ENCODE assay signal across 28 mouse cellular contexts in genomic region chr3:114833120-114833519, GRCm38 (mm10).
"Had no signal": no experiment of that assay in that cellular context is flagged by ENCODE, and none has a peak within 500 bp of the region (broad histone marks: within the 10 kb centered on the region; RNA-seq: fewer than 3 reads in every experiment).

No protein-coding gene starts in this region.

- H3K4me2 ChIP-seq: embryonic facial prominence, embryonic 12.5 days; embryonic facial prominence, embryonic 13.5 days; embryonic facial prominence, embryonic 15.5 days; forebrain, embryonic 12.5 days; forebrain, embryonic 13.5 days; forebrain, embryonic 15.5 days had no signal

- H3K9ac ChIP-seq: embryonic facial prominence, embryonic 12.5 days; embryonic facial prominence, embryonic 13.5 days; embryonic facial prominence, embryonic 15.5 days; forebrain, embryonic 12.5 days; forebrain, embryonic 13.5 days; forebrain, embryonic 15.5 days; forebrain, postnatal 0 days had no signal

- ATAC-seq: forebrain, embryonic 13.5 days; forebrain, embryonic 14.5 days; forebrain, embryonic 15.5 days; forebrain, embryonic 16.5 days; forebrain, postnatal 0 days had no signal

- H3K27ac ChIP-seq: embryonic facial prominence, embryonic 10.5 days; embryonic facial prominence, embryonic 12.5 days; embryonic facial prominence, embryonic 13.5 days; embryonic facial prominence, embryonic 15.5 days; forebrain, embryonic 10.5 days; forebrain, embryonic 12.5 days; forebrain, embryonic 13.5 days; forebrain, embryonic 15.5 days; gastrocnemius, adult 2 months; heart, adult 2 months had no signal

- H3K27me3 ChIP-seq: embryonic facial prominence, embryonic 12.5 days; embryonic facial prominence, embryonic 13.5 days; embryonic facial prominence, embryonic 15.5 days; forebrain, embryonic 12.5 days; forebrain, embryonic 13.5 days; forebrain, embryonic 15.5 days had no signal

- H3K36me3 ChIP-seq: embryonic facial prominence, embryonic 10.5 days; embryonic facial prominence, embryonic 12.5 days; embryonic facial prominence, embryonic 13.5 days; embryonic facial prominence, embryonic 15.5 days; forebrain, embryonic 10.5 days; forebrain, embryonic 12.5 days; forebrain, embryonic 15.5 days had no signal

- DNase-seq: cerebellum, adult 2 months; cerebellum, adult 8-10 months; cerebellum, adult 9-10 months; cerebellum, adult 9-11 months; cerebellum, postnatal 10 days; cerebellum, postnatal 14 days; cerebellum, postnatal 25 days; cerebellum, postnatal 36 days; embryo, embryonic 11 days; forebrain, postnatal 0 days; gastrocnemius, adult 2 months; gastrocnemius, postnatal 10 days; gastrocnemius, postnatal 14 days; gastrocnemius, postnatal 25 days; gastrocnemius, postnatal 36 days; heart, adult 11 months; heart, adult 2 months had no signal

- H3K4me1 ChIP-seq: embryonic facial prominence, embryonic 10.5 days; embryonic facial prominence, embryonic 12.5 days; embryonic facial prominence, embryonic 13.5 days; embryonic facial prominence, embryonic 15.5 days; forebrain, embryonic 10.5 days; forebrain, embryonic 12.5 days; forebrain, embryonic 13.5 days; forebrain, embryonic 15.5 days had no signal

- H3K4me3 ChIP-seq: embryonic facial prominence, embryonic 10.5 days; embryonic facial prominence, embryonic 12.5 days; embryonic facial prominence, embryonic 13.5 days; embryonic facial prominence, embryonic 15.5 days; erythroblast, embryonic 14.5 days; forebrain, embryonic 10.5 days; forebrain, embryonic 12.5 days; forebrain, embryonic 13.5 days; forebrain, embryonic 15.5 days; gastrocnemius, adult 2 months; heart, adult 2 months had no signal

- H3K9me3 ChIP-seq: embryonic facial prominence, embryonic 10.5 days; embryonic facial prominence, embryonic 12.5 days; embryonic facial prominence, embryonic 13.5 days; embryonic facial prominence, embryonic 15.5 days; forebrain, embryonic 10.5 days; forebrain, embryonic 12.5 days; forebrain, embryonic 13.5 days; forebrain, embryonic 15.5 days had no signal
